Mouse (Mus musculus) stomach, embryonic 15.5 days (tissue): ENCODE data around the gene Tmem139. TPM values are rescaled to one million over a fixed set of nuclear protein-coding genes. Genes with fewer than 3 reads are reported as not detected.
A peak's percentile ranks its signal among the peaks of the same experiment; 100 is the strongest.

Experiments
- ATAC-seq: fragments of 200-750 bp; cut with Nextera tagmentation; 2 replicates; pipeline ENCODE4 v1.8.0; 2017; ENCODE audit warnings: low read depth, moderate number of reproducible peaks, moderate TSS enrichment; ENCODE audit not compliant: insufficient read depth, low FRiP score
- H3K27ac ChIP-seq: fragments of 300-500 bp; sonication (generic); 2 replicates; pipeline ENCODE4 v1.5.1; 2015; ENCODE audit warnings: mild to moderate bottlenecking, inconsistent platforms
- H3K27me3 ChIP-seq: fragments of 300-500 bp; sonication (generic); replicated peaks from 2 replicates; pipeline ENCODE4 v1.6.1; 2015; ENCODE audit warnings: inconsistent platforms
- H3K36me3 ChIP-seq: fragments of 300-500 bp; sonication (generic); 2 replicates; pipeline ENCODE4 v1.6.1; 2015; ENCODE audit warnings: inconsistent platforms
- H3K4me1 ChIP-seq: fragments of 300-500 bp; sonication (generic); 2 replicates; pipeline ENCODE4 v1.6.1; 2015; ENCODE audit warnings: inconsistent platforms
- H3K4me2 ChIP-seq: fragments of 300-500 bp; sonication (generic); 2 replicates; pipeline ENCODE4 v1.6.1; 2015; ENCODE audit warnings: mild to moderate bottlenecking, inconsistent platforms
- H3K4me3 ChIP-seq: fragments of 300-500 bp; sonication (generic); replicated peaks from 2 replicates; pipeline ENCODE4 v1.5.1; 2015; ENCODE audit warnings: inconsistent platforms
- H3K9ac ChIP-seq: fragments of 300-500 bp; sonication (generic); 2 replicates; pipeline ENCODE4 v1.6.1; 2015; ENCODE audit warnings: inconsistent platforms
- H3K9me3 ChIP-seq: fragments of 300-500 bp; sonication (generic); 2 replicates; pipeline ENCODE4 v1.6.1; 2016; ENCODE audit warnings: inconsistent platforms
- WGBS: fragments of 180-500 bp; shearing (Covaris S2); methylation state at CpG from one replicate; pipeline ENCODE4 v1.1.7; 2015; 5-methylcytosine and 5-hydroxymethylcytosine counted together
- polyA plus RNA-seq: library from polyadenylated mRNA; unstranded; fragments of >200 nt; fragmentation: Nextera tagmentation; extraction: Ambion mirVana; gene quantifications from 2 replicates; pipeline ENCODE4 v1.2.1, GENCODE M21; 2015

The Tmem139 gene
- 4.8 and 4.9 TPM in 2 replicates for polyA plus RNA-seq

GRCm38 (mm10) chr6:42261524-42262170 is at the start of gene Tmem139:
Tmem139 (plus strand) TSS chr6:42261970.
- Histone ChIP-seq H3K4me1 (0 out of 2 replicates have a peak, but pooled peaks cover 3% of the 10 kb centered on the region), H3K27me3 (no peaks in the 10 kb centered on the region), H3K27ac (peak within 1 kb of the TSS; percentile 14; the same call in 1 of the 2 replicates), H3K4me2 (peak within 1 kb of the TSS; percentile 41), H3K9ac (no peak within 1 kb of the TSS), H3K9me3 (no peaks in the 10 kb centered on the region), H3K4me3 (peak within 1 kb of the TSS; percentile 9; the same call in 1 of the 2 replicates), H3K36me3 (no peaks in the 10 kb centered on the region)
- no peak for ATAC-seq
- 15% methylated on average over 20 of the region's 20 CpGs for WGBS

- no peak within 1 kb of the TSS for H3K9ac ChIP-seq
- H3K27ac ChIP-seq = no peak within 1 kb of the TSS
- no peak within 1 kb of the TSS for H3K4me3 ChIP-seq
- no peak for ATAC-seq
- H3K36me3 ChIP-seq = no peaks in the 10 kb centered on the region
- H3K9me3 ChIP-seq = no peaks in the 10 kb centered on the region
- no peak within 1 kb of the TSS for H3K4me2 ChIP-seq
- 81% methylated on average over 2 of the region's 2 CpGs for WGBS
- no peaks in the 10 kb centered on the region for H3K27me3 ChIP-seq
- H3K4me1 ChIP-seq = no peaks in the 10 kb centered on the region
These were observed 46.7 kb upstream of the Tmem139 start, which contains the start of gene Tas2r144 for GRCm38 (mm10) chr6:42215028-42215427. Tas2r144 (plus strand) TSS chr6:42215328.

GRCm38 (mm10) chr6:42222286-42222685 is 39.5 kb upstream of the Tmem139 start:
- H3K4me2 ChIP-seq = no peak overlapping the region
- ATAC-seq = no peak
- H3K4me3 ChIP-seq = no peak overlapping the region
- H3K4me1 ChIP-seq = no peaks in the 10 kb centered on the region
- H3K27ac ChIP-seq = no peak overlapping the region
- H3K27me3 ChIP-seq = no peaks in the 10 kb centered on the region
- no peak overlapping the region for H3K9ac ChIP-seq
- H3K9me3 ChIP-seq = no peaks in the 10 kb centered on the region
- H3K36me3 ChIP-seq = no peaks in the 10 kb centered on the region
- WGBS = 52% methylated on average over 3 of the region's 3 CpGs

GRCm38 (mm10) chr6:42225046-42225445 is 36.7 kb upstream of the Tmem139 start:
- ATAC-seq = no peak
- H3K9ac ChIP-seq = no peak overlapping the region
- WGBS = 68% methylated on average over 4 of the region's 4 CpGs

GRCm38 (mm10) chr6:42227240-42228101 is 34.3 kb upstream of the Tmem139 start:
- Histone ChIP-seq H3K9ac (no peak overlapping the region), H3K27me3 (no peaks in the 10 kb centered on the region), H3K4me2 (no peak overlapping the region), H3K27ac (no peak overlapping the region), H3K9me3 (no peaks in the 10 kb centered on the region), H3K4me1 (no peaks in the 10 kb centered on the region), H3K4me3 (no peak overlapping the region), H3K36me3 (no peaks in the 10 kb centered on the region)
- ATAC-seq = no peak
- WGBS = 29% methylated on average over 17 of the region's 17 CpGs

More at GRCm38 (mm10) chr6:42225046-42225445, 36.7 kb upstream of the Tmem139 start:
- Histone ChIP-seq H3K27ac (no peak overlapping the region), H3K4me2 (no peak overlapping the region), H3K9me3 (no peaks in the 10 kb centered on the region), H3K4me3 (no peak overlapping the region), H3K27me3 (no peaks in the 10 kb centered on the region), H3K36me3 (no peaks in the 10 kb centered on the region), H3K4me1 (no peaks in the 10 kb centered on the region)

- Histone ChIP-seq H3K9ac (no peak overlapping the region), H3K27me3 (no peaks in the 10 kb centered on the region), H3K4me1 (no peaks in the 10 kb centered on the region), H3K4me3 (no peak overlapping the region), H3K9me3 (no peaks in the 10 kb centered on the region), H3K4me2 (no peak overlapping the region), H3K27ac (no peak overlapping the region), H3K36me3 (no peaks in the 10 kb centered on the region)
- ATAC-seq = no peak
- WGBS = 57% methylated on average over 4 of the region's 4 CpGs
These were observed 32.2 kb upstream of the Tmem139 start for GRCm38 (mm10) chr6:42229610-42230009.

GRCm38 (mm10) chr6:42231191-42231590 is 30.6 kb upstream of the Tmem139 start:
- no peak overlapping the region for H3K9ac ChIP-seq
- no peaks in the 10 kb centered on the region for H3K36me3 ChIP-seq
- no peaks in the 10 kb centered on the region for H3K4me1 ChIP-seq
- H3K27me3 ChIP-seq = no peaks in the 10 kb centered on the region
- no peak overlapping the region for H3K4me3 ChIP-seq
- WGBS = 76% methylated on average over 3 of the region's 3 CpGs
- no peak overlapping the region for H3K27ac ChIP-seq
- no peaks in the 10 kb centered on the region for H3K9me3 ChIP-seq
- ATAC-seq = no peak
- no peak overlapping the region for H3K4me2 ChIP-seq

- no peak overlapping the region for H3K9ac ChIP-seq
- H3K36me3 ChIP-seq = no peaks in the 10 kb centered on the region
- no peak overlapping the region for H3K4me2 ChIP-seq
- H3K27ac ChIP-seq = no peak overlapping the region
- no peaks in the 10 kb centered on the region for H3K9me3 ChIP-seq
- H3K4me1 ChIP-seq = no peaks in the 10 kb centered on the region
- WGBS = 45% methylated on average over 6 of the region's 6 CpGs
- no peak for ATAC-seq
- no peaks in the 10 kb centered on the region for H3K27me3 ChIP-seq
- no peak overlapping the region for H3K4me3 ChIP-seq
These were observed 24.4 kb upstream of the Tmem139 start for GRCm38 (mm10) chr6:42237276-42237805.

GRCm38 (mm10) chr6:42241311-42242045 is 20.3 kb upstream of the Tmem139 start:
- WGBS = 65% methylated on average over 6 of the region's 6 CpGs

GRCm38 (mm10) chr6:42245711-42246353 is 15.9 kb upstream of the Tmem139 start, which contains the start of gene Gstk1:
Gstk1 (plus strand) TSS chr6:42245935.
- Histone ChIP-seq H3K27me3 (no peaks in the 10 kb centered on the region), H3K9me3 (no peaks in the 10 kb centered on the region), H3K4me1 (peaks cover 5% of the 10 kb centered on the region; the same call in 1 of the 2 replicates), H3K4me2 (peak within 1 kb of the TSS; percentile 89), H3K27ac (no peak within 1 kb of the TSS), H3K36me3 (no peaks in the 10 kb centered on the region), H3K4me3 (peak within 1 kb of the TSS; percentile 53), H3K9ac (peak within 1 kb of the TSS; percentile 34; the same call in 1 of the 2 replicates)
- peak; percentile 99 for ATAC-seq
- WGBS = 2% methylated on average over 28 of the region's 28 CpGs

More at GRCm38 (mm10) chr6:42241311-42242045, 20.3 kb upstream of the Tmem139 start:
- Histone ChIP-seq H3K4me2 (no peak overlapping the region), H3K4me1 (peaks cover 5% of the 10 kb centered on the region; the same call in 1 of the 2 replicates), H3K36me3 (no peaks in the 10 kb centered on the region), H3K27ac (no peak overlapping the region), H3K9me3 (no peaks in the 10 kb centered on the region), H3K4me3 (no peak overlapping the region), H3K9ac (no peak overlapping the region), H3K27me3 (no peaks in the 10 kb centered on the region)
- no peak for ATAC-seq

GRCm38 (mm10) chr6:42247173-42247572 is 14.6 kb upstream of the Tmem139 start:
- no peak for ATAC-seq
- H3K27me3 ChIP-seq = no peaks in the 10 kb centered on the region
- H3K4me3 ChIP-seq = no peak overlapping the region
- H3K4me1 ChIP-seq = peaks cover 5% of the 10 kb centered on the region; the same call in 1 of the 2 replicates
- H3K36me3 ChIP-seq = no peaks in the 10 kb centered on the region
- H3K9me3 ChIP-seq = no peaks in the 10 kb centered on the region
- WGBS = 17% methylated on average over 8 of the region's 8 CpGs
- H3K4me2 ChIP-seq = 0 out of 2 replicates have a peak overlapping the region, but pooled peaks have one; percentile 10
- H3K27ac ChIP-seq = no peak overlapping the region
- H3K9ac ChIP-seq = no peak overlapping the region
